Mouse (Mus musculus): ENCODE results near the gene Foxn3. TPM values are rescaled to one million over a fixed set of nuclear protein-coding genes. Genes with fewer than 3 reads are reported as not detected.

The Foxn3 gene
- polyA plus RNA-seq, 1 experiment: 6.2 TPM

DNA sequence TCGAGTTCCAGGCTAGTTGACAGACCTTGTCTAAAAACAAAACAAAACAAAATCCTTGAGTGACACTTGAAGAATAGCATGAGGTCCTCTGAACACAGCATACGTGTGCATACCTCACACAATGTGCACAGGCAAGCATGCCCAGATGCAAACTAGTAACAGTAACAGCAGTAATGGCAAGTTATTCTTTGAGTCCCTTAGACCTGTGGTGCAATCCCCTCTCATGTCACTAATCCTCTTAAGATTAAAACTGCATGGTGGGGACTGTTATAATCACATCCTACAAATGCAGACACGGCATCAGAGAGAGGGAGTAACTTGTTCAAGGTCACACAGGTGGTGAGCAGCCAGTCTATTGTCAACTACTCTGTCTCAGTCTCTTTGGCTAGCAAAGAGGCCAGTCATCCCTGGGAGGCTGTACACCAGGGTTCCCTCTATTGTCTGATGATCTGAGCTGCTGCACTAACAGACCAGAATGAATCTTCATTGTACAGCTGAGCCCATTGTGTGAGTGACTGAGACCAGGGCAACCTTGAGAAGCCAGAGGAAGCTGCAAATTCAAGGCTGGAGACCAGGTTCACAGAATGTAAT, 383.1 kb downstream of the Foxn3 start:
- no peak for DNase-seq (ENCODE audit: low read depth, low spot score)
- 71% methylated on average over 3 of the region's 3 CpGs for WGBS

DNA sequence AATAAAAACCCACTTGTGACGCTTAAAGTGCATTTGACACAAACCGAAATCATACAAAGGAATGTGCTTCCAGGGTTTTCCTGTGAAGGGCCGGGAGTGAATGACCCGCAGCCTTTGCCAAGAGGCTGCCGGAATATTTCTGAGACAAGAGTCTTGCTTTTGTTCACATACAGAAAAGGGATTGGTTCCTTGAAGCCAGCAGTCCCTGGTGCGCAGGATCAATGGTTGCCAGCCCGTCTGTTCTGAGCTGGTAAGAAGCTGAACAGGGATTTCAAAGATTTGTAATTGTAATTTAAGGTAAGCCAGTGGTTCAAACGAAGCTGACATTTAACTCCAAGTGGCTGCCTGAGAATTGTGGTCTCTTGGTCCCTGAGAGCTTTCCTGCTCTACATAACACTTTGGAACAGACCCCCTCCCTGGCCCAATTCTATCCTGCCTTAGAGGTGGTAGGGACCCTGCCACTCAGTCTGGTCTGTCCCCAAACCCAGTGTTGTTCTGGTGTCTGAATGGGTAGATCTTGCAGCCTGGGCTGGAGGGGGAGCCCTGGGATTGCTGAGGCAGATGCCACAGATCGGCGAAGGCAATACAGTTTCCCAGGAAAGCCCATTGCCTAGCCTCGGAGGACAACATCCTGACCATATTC, 388.3 kb downstream of the Foxn3 start:
- WGBS: 72% methylated on average over 11 of the region's 11 CpGs
- DNase-seq (ENCODE audit: low read depth, low spot score): no peak

DNA sequence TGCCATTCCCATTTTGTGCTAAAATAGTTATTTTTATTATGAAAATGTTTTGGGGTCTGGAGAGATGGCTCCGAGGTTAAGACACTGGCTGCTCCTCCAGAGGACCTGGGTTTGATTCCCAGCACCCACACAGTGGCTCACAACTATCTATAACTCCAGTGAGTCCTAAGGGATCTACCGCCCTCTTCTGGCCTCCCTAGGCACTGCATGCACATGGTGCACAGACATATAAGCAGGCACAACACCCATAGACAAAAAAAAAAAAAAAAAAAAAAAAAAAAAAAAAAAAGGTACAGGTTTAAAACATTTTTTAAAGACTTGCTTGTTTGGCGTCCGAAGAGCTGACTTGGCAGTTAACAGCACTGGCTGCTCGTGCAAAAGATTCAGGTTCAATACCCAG, 391.2 kb downstream of the Foxn3 start:
- no peak for DNase-seq (ENCODE audit: low read depth, low spot score)
- WGBS: 87% methylated on average over 5 of the region's 5 CpGs

DNA sequence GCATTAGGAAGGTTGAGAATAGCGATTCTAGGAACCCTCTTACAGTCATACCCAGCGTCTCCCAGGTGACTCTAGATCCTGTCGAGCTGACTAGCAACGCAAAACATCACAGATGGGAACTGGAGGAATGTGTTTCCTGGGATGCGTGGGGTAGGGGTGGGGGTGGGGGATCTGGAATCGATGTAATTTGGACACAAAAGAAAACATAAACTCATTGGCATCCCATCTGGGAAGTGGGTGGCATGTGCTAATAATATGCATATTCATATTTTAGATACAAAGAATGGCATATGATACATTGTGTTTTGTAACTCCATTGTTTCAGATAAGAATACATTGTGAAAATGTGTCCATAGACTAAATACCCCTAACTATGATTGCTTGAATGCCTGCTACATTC, 393.5 kb downstream of the Foxn3 start:
- DNase-seq (ENCODE audit: low read depth, low spot score): no peak
- WGBS: 89% methylated on average over 6 of the region's 6 CpGs

DNA sequence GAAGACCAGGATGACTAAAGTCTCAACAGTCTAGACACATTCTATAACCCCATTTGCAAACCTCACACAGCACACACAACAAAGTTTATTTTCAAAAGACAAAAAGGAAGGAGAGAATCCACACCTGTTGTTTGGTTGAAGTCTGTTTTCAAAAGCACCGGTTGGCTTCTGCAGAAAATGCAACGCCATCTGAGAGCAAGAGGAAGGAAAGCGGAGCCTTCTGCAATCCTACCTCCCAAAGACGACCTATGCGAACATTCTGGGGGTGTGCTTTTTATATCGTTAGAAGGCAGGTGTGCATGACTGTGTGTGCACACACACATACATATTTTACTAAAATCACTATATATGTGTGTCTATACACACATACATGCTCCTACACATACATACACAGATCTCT, 397.3 kb downstream of the Foxn3 start:
- no peak for DNase-seq (ENCODE audit: low read depth, low spot score)
- 91% methylated on average over 6 of the region's 6 CpGs for WGBS

DNA sequence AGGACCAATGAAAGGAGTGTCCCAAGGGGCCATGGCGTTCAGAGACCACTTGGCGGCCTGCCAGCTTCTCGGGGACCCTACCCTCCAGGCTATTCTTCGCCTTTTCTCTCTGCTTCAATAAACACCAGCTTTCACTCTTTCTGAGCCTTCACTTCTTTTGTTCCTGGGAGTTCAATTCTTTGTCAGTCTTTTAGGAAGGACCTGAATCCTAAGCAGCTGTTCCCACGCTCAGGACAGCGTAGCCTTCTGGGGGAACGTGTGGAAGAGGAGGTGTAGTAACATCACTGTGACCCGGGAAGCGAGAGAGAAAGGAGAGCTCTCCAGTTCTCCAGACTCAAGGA, 400.1 kb downstream of the Foxn3 start:
- 78% methylated on average over 9 of the region's 9 CpGs for WGBS
- DNase-seq (ENCODE audit: low read depth, low spot score): no peak

DNA sequence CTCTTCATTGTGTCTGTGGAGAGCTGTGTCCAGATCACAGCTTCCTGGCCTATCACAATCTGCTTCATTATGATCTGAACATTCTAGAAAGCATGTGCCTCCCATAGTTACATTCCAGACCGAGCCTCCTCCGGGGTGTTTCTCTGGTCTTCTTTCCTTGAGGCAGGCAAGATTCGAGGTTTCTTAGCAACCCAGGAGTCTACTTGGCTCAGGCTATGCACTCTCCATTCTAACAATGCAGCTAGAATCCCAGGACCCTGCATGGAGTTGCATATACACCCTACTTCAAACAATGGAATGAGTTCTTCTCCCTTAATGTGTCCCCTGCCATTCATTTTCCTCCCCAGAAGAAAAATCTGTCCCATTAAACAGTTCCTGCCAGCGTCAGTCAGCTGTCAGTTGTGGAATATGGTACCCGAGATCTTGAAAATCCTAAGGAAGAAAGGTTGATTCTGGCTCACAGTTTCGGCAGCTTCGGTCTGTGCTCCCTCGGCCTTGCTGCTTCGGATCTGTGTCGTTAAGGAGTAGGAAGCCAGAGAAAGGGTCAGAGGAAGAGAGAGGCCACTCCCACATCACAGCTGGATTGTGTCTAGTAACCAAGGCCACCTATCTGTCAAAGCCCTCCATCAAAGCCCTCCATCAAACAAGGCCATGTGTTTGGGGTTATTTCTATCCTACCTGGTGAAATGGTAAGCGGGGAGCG, 400.6 kb downstream of the Foxn3 start:
- no peak for DNase-seq (ENCODE audit: low read depth, low spot score)
- WGBS: 80% methylated on average over 12 of the region's 12 CpGs

DNA sequence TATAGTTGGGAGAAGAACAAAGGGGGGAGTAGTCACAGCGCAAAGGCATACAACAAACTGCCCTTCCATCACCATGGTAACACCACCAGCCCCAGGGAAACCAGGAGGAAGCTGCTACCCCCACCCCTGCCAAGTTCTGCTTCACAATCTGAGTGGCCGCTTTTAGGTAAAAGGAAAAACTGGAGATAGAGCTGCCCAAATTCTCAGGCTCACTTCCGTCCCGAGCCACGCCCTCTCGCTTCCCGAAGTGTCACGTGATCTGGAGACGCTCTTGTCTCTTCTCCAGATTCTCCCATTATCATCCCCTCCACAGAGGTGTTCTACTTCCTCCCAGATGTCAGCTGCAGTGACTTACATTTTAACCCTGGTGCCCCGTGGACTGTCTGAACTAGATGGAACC, 401.2 kb downstream of the Foxn3 start:
- no peak for DNase-seq (ENCODE audit: low read depth, low spot score)
- WGBS: 70% methylated on average over 10 of the region's 10 CpGs

DNA sequence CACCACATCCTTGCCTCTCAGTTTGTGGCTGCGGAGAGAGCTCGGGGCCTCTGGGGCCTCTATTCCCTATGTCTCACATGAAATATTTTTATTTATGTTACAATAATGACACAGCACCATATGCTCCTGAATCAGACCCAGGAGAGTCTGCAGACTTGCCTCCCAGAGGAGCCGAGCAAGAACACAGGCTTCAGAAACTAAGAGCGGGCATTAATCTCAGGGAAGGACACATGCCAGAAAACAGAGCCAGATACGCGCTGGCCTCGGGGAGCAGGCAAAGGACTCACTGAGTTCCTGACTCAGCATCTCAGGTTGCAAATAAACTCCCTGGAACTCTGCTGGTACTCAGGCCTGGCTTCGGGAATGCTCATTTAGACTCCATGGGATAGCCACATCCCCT, 403.3 kb downstream of the Foxn3 start:
- WGBS: 74% methylated on average over 8 of the region's 8 CpGs
- DNase-seq (ENCODE audit: low read depth, low spot score): no peak

DNA sequence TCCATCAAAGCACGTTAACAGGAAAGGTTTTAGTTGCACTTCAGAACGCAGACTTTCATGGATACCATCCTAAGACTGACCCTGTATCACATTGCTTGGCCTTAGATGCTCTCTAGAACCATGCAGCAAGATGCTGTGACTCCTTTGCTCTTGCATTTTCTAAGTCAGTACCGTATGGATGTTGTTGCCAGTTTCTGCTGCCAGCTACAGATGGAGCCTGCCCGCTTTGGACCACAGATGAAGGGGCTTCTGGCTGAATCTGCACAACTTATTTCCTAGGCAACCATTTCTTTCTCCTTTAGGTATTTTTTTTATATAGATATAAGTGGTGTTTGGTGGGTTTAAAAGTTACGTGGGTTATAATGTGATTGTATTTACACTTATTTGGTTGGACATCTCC, 407.5 kb downstream of the Foxn3 start:
- 92% methylated on average over 5 of the region's 5 CpGs for WGBS
- DNase-seq (ENCODE audit: low read depth, low spot score): no peak

DNA sequence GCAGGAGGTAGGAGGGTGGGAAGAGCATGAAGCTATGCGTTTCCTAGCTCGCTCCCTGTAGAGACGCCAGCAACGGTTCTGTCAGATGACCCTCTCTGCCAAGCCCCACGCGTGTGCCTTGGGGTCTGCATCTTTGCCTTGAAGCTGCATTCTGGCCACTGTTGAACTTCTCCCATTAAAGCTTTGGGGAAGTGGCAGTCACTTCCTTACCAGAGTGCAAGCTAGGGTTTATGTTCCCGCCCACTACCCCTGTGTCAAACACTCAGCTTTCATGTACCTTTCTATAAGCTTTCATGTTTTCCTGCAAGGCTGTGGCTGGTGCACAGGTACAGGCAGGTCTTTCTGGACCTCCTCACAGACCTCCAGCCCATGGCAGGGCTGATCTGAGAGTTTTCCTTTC, 409.2 kb downstream of the Foxn3 start:
- WGBS: 80% methylated on average over 7 of the region's 7 CpGs
- DNase-seq (ENCODE audit: low read depth, low spot score): no peak

DNA sequence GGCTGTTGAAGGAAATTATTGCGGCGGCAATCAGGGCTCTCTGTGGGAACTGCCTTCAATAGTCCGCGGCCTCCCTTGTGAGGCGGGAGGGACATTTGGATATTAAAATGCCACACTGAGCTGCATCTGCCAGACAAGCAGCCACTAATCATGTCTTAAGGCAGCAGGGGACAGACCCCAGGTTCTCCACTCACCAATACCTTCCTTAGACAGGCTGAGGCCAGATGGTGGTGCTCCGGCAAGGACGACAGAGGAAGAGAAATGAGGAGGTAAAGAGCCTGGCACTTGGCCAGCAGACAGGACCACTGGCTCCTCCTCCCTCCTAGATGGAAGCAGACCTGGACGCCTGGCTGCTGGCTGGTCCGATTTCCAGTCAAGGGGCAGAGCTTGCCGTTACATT, 409.7 kb downstream of the Foxn3 start:
- no peak for DNase-seq (ENCODE audit: low read depth, low spot score)
- WGBS: 50% methylated on average over 10 of the region's 10 CpGs

DNA sequence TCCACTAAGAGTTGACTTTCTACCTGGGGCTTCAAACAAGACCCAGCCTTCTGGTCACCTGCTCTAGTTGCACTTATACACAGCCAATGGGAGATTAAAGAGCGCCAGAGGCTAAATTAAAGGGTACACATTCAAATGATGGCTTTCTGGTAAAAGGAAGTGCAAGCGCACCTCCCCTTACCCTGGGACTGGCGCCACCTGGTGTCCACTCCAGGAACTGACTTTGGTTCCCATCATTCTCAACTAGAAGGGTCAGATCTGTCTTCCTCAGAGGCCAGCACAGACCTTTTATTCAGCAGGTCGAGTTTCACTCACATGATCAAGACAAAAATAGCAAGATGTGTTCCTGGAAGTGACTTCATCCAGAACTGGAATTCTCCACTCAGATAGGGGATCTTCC, 413.3 kb downstream of the Foxn3 start:
- 35% methylated on average over 4 of the region's 4 CpGs for WGBS

DNA sequence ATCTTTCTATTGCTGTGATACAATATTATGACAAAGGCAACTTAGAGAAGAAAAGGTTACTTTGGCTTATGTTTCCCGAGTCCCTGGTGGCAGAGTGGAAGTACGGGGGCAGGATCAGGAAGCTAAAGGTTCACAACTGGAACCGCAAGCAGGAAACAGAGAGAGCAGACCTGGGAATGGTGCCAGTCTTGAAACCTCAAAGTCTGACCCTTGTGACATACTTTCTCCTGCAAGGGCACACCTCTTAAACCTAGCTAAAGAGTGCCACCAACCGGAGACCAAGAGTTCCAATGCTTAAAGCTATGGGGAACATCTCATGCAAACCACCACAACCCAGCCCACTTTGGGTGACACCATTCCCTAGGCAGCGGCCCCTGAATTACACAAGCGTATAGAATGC, 414.2 kb downstream of the Foxn3 start:
- DNase-seq (ENCODE audit: low read depth, low spot score): no peak
- WGBS: 84% methylated on average over 6 of the region's 6 CpGs

More for the DNA sequence above, 413.3 kb downstream of the Foxn3 start:
- peak; percentile 19 for DNase-seq (ENCODE audit: low read depth, low spot score)

Data from large intestine, adult 2 months (tissue).